Mouse (Mus musculus) embryonic facial prominence, embryonic 14.5 days (tissue): ENCODE measurements around the gene Gm28729. TPM values are rescaled to one million over a fixed set of nuclear protein-coding genes. Genes with fewer than 3 reads are reported as not detected.

ENCODE experiments used
- ATAC-seq: fragments of 200-750 bp; cut with Nextera tagmentation; 2 replicates; pipeline ENCODE4 v1.8.0; 2017; ENCODE audit warnings: low read depth, moderate number of reproducible peaks, moderate TSS enrichment
- DNase-seq: peaks from one replicate; pipeline ENCODE4 v3.0.0-alpha.2; 2015; ENCODE audit warnings: low spot score
- H3K27ac ChIP-seq: fragments of 300-500 bp; sonication (generic); replicated peaks from 2 replicates; pipeline ENCODE4 v1.5.1; 2014; ENCODE audit warnings: low read depth, mild to moderate bottlenecking, low read length, moderate library complexity
- H3K27me3 ChIP-seq: fragments of 300-500 bp; sonication (generic); replicated peaks from 2 replicates; pipeline ENCODE4 v1.6.1; 2014; ENCODE audit warnings: low read length; ENCODE audit not compliant: control insufficient read depth, insufficient read depth
- H3K36me3 ChIP-seq: fragments of 300-500 bp; sonication (generic); 2 replicates; pipeline ENCODE4 v1.6.1; 2014; ENCODE audit warnings: low read length, mixed read lengths; ENCODE audit not compliant: control insufficient read depth, insufficient read depth
- H3K4me1 ChIP-seq: fragments of 300-500 bp; sonication (generic); 2 replicates; pipeline ENCODE4 v1.6.1; 2014; ENCODE audit warnings: antibody characterized with exemption, low read length; ENCODE audit not compliant: control insufficient read depth, insufficient read depth
- H3K4me2 ChIP-seq: fragments of 300-500 bp; sonication (generic); 2 replicates; pipeline ENCODE4 v1.6.1; 2014; ENCODE audit warnings: low read depth, mild to moderate bottlenecking, low read length, moderate library complexity, mixed read lengths
- H3K4me3 ChIP-seq: fragments of 300-500 bp; sonication (generic); 2 replicates; pipeline ENCODE4 v1.5.1; 2014; ENCODE audit warnings: low read depth, mild to moderate bottlenecking, low read length
- H3K9ac ChIP-seq: fragments of 300-500 bp; sonication (generic); 2 replicates; pipeline ENCODE4 v1.6.1; 2014; ENCODE audit warnings: low read depth, mild to moderate bottlenecking, low read length, moderate library complexity, mixed read lengths
- H3K9me3 ChIP-seq: fragments of 300-500 bp; sonication (generic); 2 replicates; pipeline ENCODE4 v1.6.1; 2016; ENCODE audit warnings: low read length; ENCODE audit not compliant: control insufficient read depth
- WGBS: fragments of 180-500 bp; shearing (Covaris S2); extraction: QIAGEN DNeasy Blood & Tissue Kit; methylation state at CpG from one replicate; pipeline ENCODE4 v1.1.7; 2014; 5-methylcytosine and 5-hydroxymethylcytosine counted together
- polyA plus RNA-seq: library from polyadenylated mRNA; unstranded; fragments of >200 nt; fragmentation: Nextera tagmentation; extraction: Ambion mirVana; gene quantifications from 2 replicates; pipeline ENCODE4 v1.2.1, GENCODE M21; 2014

The Gm28729 gene
- polyA plus RNA-seq, 1 experiment from 2014 or later = 0.64 TPM

- Histone ChIP-seq H3K27me3 (no peaks in the 10 kb centered on the region), H3K4me3 (no peak overlapping the region), H3K4me1 (no peaks in the 10 kb centered on the region), H3K9me3 (no peaks in the 10 kb centered on the region), H3K9ac (no peak overlapping the region), H3K4me2 (no peak overlapping the region), H3K27ac (no peak overlapping the region), H3K36me3 (no peaks in the 10 kb centered on the region)
- ATAC-seq (no peak), DNase-seq (no peak)
- WGBS = 87% methylated on average over 5 of the region's 5 CpGs
Observed at GRCm38 (mm10) chr9:96514278-96514677, 10.8 kb downstream of the Gm28729 start.

- no peak overlapping the region for H3K4me3 ChIP-seq
- H3K36me3 ChIP-seq = no peaks in the 10 kb centered on the region
- no peaks in the 10 kb centered on the region for H3K27me3 ChIP-seq
- no peak overlapping the region for H3K9ac ChIP-seq
- peak overlapping the region; percentile 30; the same call in 1 of the 2 replicates for H3K27ac ChIP-seq
- WGBS = 20% methylated on average over 10 of the region's 10 CpGs
- H3K4me1 ChIP-seq = peaks cover 3% of the 10 kb centered on the region
- no peaks in the 10 kb centered on the region for H3K9me3 ChIP-seq
- H3K4me2 ChIP-seq = peak overlapping the region; percentile 37
- ATAC-seq = peak; percentile 88
- DNase-seq = peak; percentile 84
Observed at GRCm38 (mm10) chr9:96506011-96506498, 19.0 kb downstream of the Gm28729 start.

GRCm38 (mm10) chr9:96505156-96505555, 19.9 kb downstream of the Gm28729 start:
- H3K9me3 ChIP-seq = no peaks in the 10 kb centered on the region
- no peaks in the 10 kb centered on the region for H3K27me3 ChIP-seq
- DNase-seq (no peak), ATAC-seq (no peak)
- WGBS = 82% methylated on average over 4 of the region's 4 CpGs
- no peak overlapping the region for H3K4me2 ChIP-seq
- H3K36me3 ChIP-seq = no peaks in the 10 kb centered on the region
- no peak overlapping the region for H3K4me3 ChIP-seq
- peaks cover 3% of the 10 kb centered on the region for H3K4me1 ChIP-seq
- H3K27ac ChIP-seq = peak overlapping the region; percentile 30
- no peak overlapping the region for H3K9ac ChIP-seq

- DNase-seq = peak; percentile 34
Observed at GRCm38 (mm10) chr9:96504116-96504895, 20.8 kb downstream of the Gm28729 start.

GRCm38 (mm10) chr9:96502856-96503610, 22.0 kb downstream of the Gm28729 start:
- Histone ChIP-seq H3K9ac (no peak overlapping the region), H3K27ac (no peak overlapping the region), H3K36me3 (no peaks in the 10 kb centered on the region), H3K4me3 (no peak overlapping the region), H3K9me3 (peaks cover 7% of the 10 kb centered on the region; the same call in 1 of the 2 replicates), H3K27me3 (no peaks in the 10 kb centered on the region), H3K4me1 (peaks cover 3% of the 10 kb centered on the region), H3K4me2 (no peak overlapping the region)
- DNase-seq (peak; percentile 12), ATAC-seq (no peak)
- 67% methylated on average over 6 of the region's 6 CpGs for WGBS

More at GRCm38 (mm10) chr9:96504116-96504895, 20.8 kb downstream of the Gm28729 start:
- Histone ChIP-seq H3K27ac (no peak overlapping the region), H3K4me3 (no peak overlapping the region), H3K4me1 (peaks cover 3% of the 10 kb centered on the region), H3K27me3 (no peaks in the 10 kb centered on the region), H3K9ac (no peak overlapping the region), H3K4me2 (no peak overlapping the region), H3K36me3 (no peaks in the 10 kb centered on the region), H3K9me3 (peaks cover 1% of the 10 kb centered on the region; the same call in 1 of the 2 replicates)
- WGBS = 62% methylated on average over 17 of the region's 17 CpGs
- no peak for ATAC-seq

- ATAC-seq = no peak
- Histone ChIP-seq H3K4me1 (peaks cover 2% of the 10 kb centered on the region), H3K27me3 (no peaks in the 10 kb centered on the region), H3K36me3 (no peaks in the 10 kb centered on the region), H3K4me2 (no peak overlapping the region), H3K9me3 (peaks cover 7% of the 10 kb centered on the region; the same call in 1 of the 2 replicates), H3K9ac (no peak overlapping the region), H3K4me3 (no peak overlapping the region), H3K27ac (no peak overlapping the region)
- peak; percentile 36 for DNase-seq
- 54% methylated on average over 7 of the region's 7 CpGs for WGBS
Observed at GRCm38 (mm10) chr9:96501217-96501616, 23.8 kb downstream of the Gm28729 start.

- H3K9ac ChIP-seq = no peak overlapping the region
- peak; percentile 33; the same call in 1 of the 2 replicates for ATAC-seq
- no peak overlapping the region for H3K4me3 ChIP-seq
- H3K27me3 ChIP-seq = no peaks in the 10 kb centered on the region
- H3K27ac ChIP-seq = no peak overlapping the region
- DNase-seq = no peak
- H3K9me3 ChIP-seq = no peaks in the 10 kb centered on the region
- no peaks in the 10 kb centered on the region for H3K4me1 ChIP-seq
- no peak overlapping the region for H3K4me2 ChIP-seq
- no peaks in the 10 kb centered on the region for H3K36me3 ChIP-seq
- 27% methylated on average over 3 of the region's 3 CpGs for WGBS
Observed at GRCm38 (mm10) chr9:96493212-96493611, 31.9 kb downstream of the Gm28729 start.

GRCm38 (mm10) chr9:96491810-96492209, 33.3 kb downstream of the Gm28729 start:
- WGBS = 38% methylated on average over 12 of the region's 12 CpGs
- H3K9ac ChIP-seq = no peak overlapping the region
- ATAC-seq = no peak
- no peak overlapping the region for H3K27ac ChIP-seq
- no peaks in the 10 kb centered on the region for H3K36me3 ChIP-seq
- no peaks in the 10 kb centered on the region for H3K9me3 ChIP-seq
- no peak overlapping the region for H3K4me2 ChIP-seq
- H3K27me3 ChIP-seq = no peaks in the 10 kb centered on the region
- H3K4me1 ChIP-seq = no peaks in the 10 kb centered on the region
- DNase-seq = peak; percentile 16
- no peak overlapping the region for H3K4me3 ChIP-seq
